Mouse (Mus musculus): Measurements from ENCODE around the gene Cidec. TPM values are rescaled to one million over a fixed set of nuclear protein-coding genes. Genes with fewer than 3 reads are reported as not detected.

Gene Cidec
- total RNA-seq, 2 experiments from 2014 or later: 3.9 to 6.4 TPM

Small RNAs within 50 kb of the gene (microRNA-seq; reads per million reads assigned to microRNA genes)
- gene Gm24387: 0 reads per million in 2 experiments

Other genes starting within 250 kb of the Cidec start
- gene Lhfpl4, start 240.4 kb downstream of the Cidec start, total RNA-seq (2021): under 1 TPM; 0.75 to 0.81 TPM
- 10 to 100 TPM; 11.9 to 13.2 TPM for gene Mtmr14, start 197.9 kb downstream of the Cidec start, total RNA-seq (2021)
- under 1 TPM in 1 of 2 experiments, not detected in 1; 0.23 TPM for gene Cpne9, start 153.5 kb downstream of the Cidec start, total RNA-seq (2021)
- gene Brpf1, start 128.6 kb downstream of the Cidec start, total RNA-seq (2021): 10 to 100 TPM; 13.7 to 18.2 TPM
- gene Ogg1, start 108.8 kb downstream of the Cidec start, total RNA-seq (2021): 1 to 10 TPM; 8.1 to 8.2 TPM
- gene Camk1, start 91.8 kb downstream of the Cidec start, total RNA-seq (2021): 10 to 100 TPM; 35.9 to 44.2 TPM
- 10 to 100 TPM; 18.8 to 21.7 TPM for gene Tada3, start 57.9 kb downstream of the Cidec start, total RNA-seq (2021)
- 10 to 100 TPM; 86.3 to 94.5 TPM for gene Arpc4, start 57.6 kb downstream of the Cidec start, total RNA-seq (2021)
- gene Ttll3, start 46.5 kb downstream of the Cidec start, total RNA-seq (2021): 1 to 10 TPM; 1.1 to 2.2 TPM
- gene Rpusd3, start 16.4 kb downstream of the Cidec start, total RNA-seq (2021): 10 to 100 TPM; 10.0 to 11.3 TPM
- gene Jagn1, start 6.8 kb upstream of the Cidec start, total RNA-seq (2021): 10 to 100 TPM; 27.9 to 32.7 TPM
- gene Il17re, start 22.7 kb upstream of the Cidec start, total RNA-seq (2021): under 1 TPM; 0.45 to 0.61 TPM
- gene Il17rc, start 35.7 kb upstream of the Cidec start, total RNA-seq (2021): 1 to 10 TPM; 5.9 to 9.1 TPM
- 10 to 100 TPM; 33.8 to 39.8 TPM for gene Creld1, start 47.5 kb upstream of the Cidec start, total RNA-seq (2021)
- under 1 TPM; 0.20 to 0.23 TPM for gene Prrt3, start 66.2 kb upstream of the Cidec start, total RNA-seq (2021)
- gene Emc3, start 95.9 kb upstream of the Cidec start, total RNA-seq (2021): 10 to 100 TPM; 52.1 to 55.1 TPM
- gene Fancd2, start 95.9 kb upstream of the Cidec start, total RNA-seq (2021): 1 to 10 TPM; 2.3 to 2.4 TPM
- gene Fancd2os, start 165.0 kb upstream of the Cidec start, total RNA-seq (2021): not detected
- 10 to 100 TPM; 64.2 to 66.3 TPM for gene Brk1, start 169.0 kb upstream of the Cidec start, total RNA-seq (2021)
- gene Vhl, start 188.2 kb upstream of the Cidec start, total RNA-seq (2021): 10 to 100 TPM; 10.1 to 13.4 TPM
- gene Irak2, start 202.7 kb upstream of the Cidec start, total RNA-seq (2021): 1 to 10 TPM; 6.3 to 7.2 TPM